Comparison of ENCODE assay signal across 10 mouse cellular contexts in the genomic region with DNA sequence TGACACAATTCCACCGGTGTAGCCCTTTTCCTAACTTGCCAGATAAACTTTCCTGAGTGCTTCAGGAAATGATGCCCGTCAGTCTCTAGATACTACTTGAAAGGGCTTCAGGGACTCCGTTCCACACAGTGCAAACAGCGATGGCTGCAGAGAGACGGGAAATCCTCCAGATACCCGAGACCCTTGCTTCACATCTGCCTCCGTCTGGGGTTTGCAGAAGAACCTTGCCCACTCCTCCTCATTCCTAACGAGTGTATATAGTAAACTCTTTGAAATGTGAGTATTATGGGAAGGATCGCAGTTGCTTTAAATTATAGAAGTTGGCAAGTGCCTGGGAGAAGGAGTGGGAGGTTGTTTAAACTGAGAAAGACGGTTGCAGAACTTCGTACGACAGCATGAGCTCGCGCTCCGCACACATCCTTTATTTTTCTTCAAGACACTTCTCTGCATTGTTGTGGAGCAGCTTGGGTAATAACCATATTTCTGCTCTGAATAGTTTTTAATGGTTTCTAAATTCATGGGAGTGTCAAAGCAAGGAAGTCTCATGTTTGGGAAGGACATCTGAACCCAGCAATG. TPM values are rescaled to one million over a fixed set of nuclear protein-coding genes. Genes with fewer than 3 reads are reported as not detected.
DNase-seq lines count a peak whose midpoint lies in the region; ATAC-seq and TF ChIP-seq lines count a peak whose summit lies in the region.
"Had no signal": no experiment of that assay in that cellular context is flagged by ENCODE, and none has a peak within 500 bp of the region (broad histone marks: within the 10 kb centered on the region; RNA-seq: fewer than 3 reads in every experiment).

A gene (plus strand): TSS at position 138 of the 576 bp plus-strand sequence.

- H3K27me3 ChIP-seq in liver, embryonic 11.5 days (replicated peaks; ENCODE audit: control insufficient read depth, insufficient read depth, low read length): no peaks in the 10 kb centered on the region

- H3K9ac ChIP-seq in liver, embryonic 11.5 days (ENCODE audit: low read depth, low read length): no peak within 1 kb of the TSS

- ATAC-seq in liver, embryonic 11.5 days (replicated peaks; ENCODE audit: low FRiP score): no peak

- no peaks in the 10 kb centered on the region for H3K4me1 ChIP-seq in liver, embryonic 11.5 days (replicated peaks; ENCODE audit: control insufficient read depth, insufficient read depth, low read length)
- H3K4me1 ChIP-seq: forebrain, embryonic 10.5 days had no signal

- no peak for TF ChIP-seq CTCF in gastrocnemius, adult 2 months (IDR thresholded peaks at IDR 0.05)
- TF ChIP-seq CTCF in layer of hippocampus, adult 2 months (conservative IDR thresholded peaks at IDR 0.05): no peak

- 50% methylated on average over 15 of the region's 15 CpGs for WGBS in liver, embryonic 11.5 days

- H3K27ac ChIP-seq in gastrocnemius, adult 2 months: peak within 1 kb of the TSS; percentile 58
- H3K27ac ChIP-seq in liver, embryonic 11.5 days (ENCODE audit: low read depth, low read length): no peak within 1 kb of the TSS
- no peak within 1 kb of the TSS for H3K27ac ChIP-seq in layer of hippocampus, adult 2 months
- H3K27ac ChIP-seq: forebrain, embryonic 10.5 days had no signal

- peak within 1 kb of the TSS; percentile 53 for H3K4me3 ChIP-seq in gastrocnemius, adult 2 months
- H3K4me3 ChIP-seq in liver, embryonic 11.5 days (ENCODE audit: low read depth, low read length): no peak within 1 kb of the TSS
- no peak within 1 kb of the TSS for H3K4me3 ChIP-seq in layer of hippocampus, adult 2 months
- H3K4me3 ChIP-seq: forebrain, embryonic 10.5 days; myocyte had no signal

- H3K9me3 ChIP-seq in liver, embryonic 11.5 days (ENCODE audit: control insufficient read depth, low read length): no peaks in the 10 kb centered on the region
- H3K9me3 ChIP-seq: forebrain, embryonic 10.5 days had no signal

- H3K36me3 ChIP-seq in liver, embryonic 11.5 days (ENCODE audit: control insufficient read depth, insufficient read depth, low read length): no peaks in the 10 kb centered on the region
- H3K36me3 ChIP-seq: forebrain, embryonic 10.5 days had no signal

- intact Hi-C loops in gastrocnemius, adult 2 months (cut with DNase I): no loop called here
- intact Hi-C loops in gastrocnemius, postnatal 36 days (cut with DNase I): no loop called here

- H3K4me2 ChIP-seq in liver, embryonic 11.5 days: peak within 1 kb of the TSS; percentile 11

- DNase-seq in gastrocnemius, adult 2 months: no peak
- no peak for DNase-seq in gastrocnemius, postnatal 36 days
- DNase-seq in right cerebral cortex, adult 2 months (ENCODE audit: low spot score in 2 of 2): peak; percentile 30 to 34
- DNase-seq in right cerebral cortex, postnatal 4 days: no peak
- DNase-seq in liver, embryonic 11.5 days (ENCODE audit: low spot score): no peak
- peak; percentile 24 for DNase-seq in telencephalon, adult 2 months (ENCODE audit: low read depth, low spot score)
- no peak for DNase-seq in layer of hippocampus, adult 2 months (ENCODE audit: low spot score in 2 of 2)
- DNase-seq in spleen, adult 18-20 months: no peak

RNA-seq across cellular contexts. Expression of the gene that starts here (rescaled TPM):
- 1 to 10 TPM in 1 of 2 experiments, under 1 TPM in 1; 0.51 to 1.4 TPM for total RNA-seq in gastrocnemius, adult 2 months (2021)
- 1 to 10 TPM in 1 of 2 experiments, under 1 TPM in 1; 0.35 to 1.1 TPM for total RNA-seq in gastrocnemius, postnatal 36 days (2021)
- 2.3 and 2.6 TPM in 2 replicates for polyA plus RNA-seq in liver, embryonic 11.5 days (2014; fragmentation: Nextera tagmentation; extraction: Ambion mirVana)
- 1 to 10 TPM; 1.1 to 1.2 TPM for total RNA-seq in layer of hippocampus, adult 2 months (2021)
- polyA plus RNA-seq: myocyte had no signal

Comparison
In these comparisons a context has a peak if more than half of its experiments do, and no peak if none do; other contexts are left out.
1. DNase-seq: peak in right cerebral cortex, adult 2 months (2 of 2) and telencephalon, adult 2 months (single experiment); none in gastrocnemius, adult 2 months (single experiment), gastrocnemius, postnatal 36 days (0 of 2), right cerebral cortex, postnatal 4 days (single experiment), liver, embryonic 11.5 days (single experiment), layer of hippocampus, adult 2 months (0 of 2) and spleen, adult 18-20 months (0 of 2).